Mouse (Mus musculus): ENCODE results near the gene March1. TPM values are rescaled to one million over a fixed set of nuclear protein-coding genes. Genes with fewer than 3 reads are reported as not detected.

The March1 gene
- polyA plus RNA-seq, 1 experiment from 2014 or later: 42.9 TPM

GRCm38 (mm10) chr8:66326396-66326795 is 708.7 kb downstream of the March1 start:
- Histone ChIP-seq H3K36me3 (no peaks in the 10 kb centered on the region), H3K4me1 (no peaks in the 10 kb centered on the region), H3K27me3 (replicated peaks) (no peaks in the 10 kb centered on the region), H3K9me3 (replicated peaks) (no peaks in the 10 kb centered on the region), H3K9ac (replicated peaks) (no peak overlapping the region), H3K4me3 (replicated peaks) (no peak overlapping the region), H3K27ac (replicated peaks) (no peak overlapping the region), H3K4me2 (no peak overlapping the region)
- ATAC-seq (ENCODE audit: low FRiP score): no peak

GRCm38 (mm10) chr8:66332206-66332605 is 714.5 kb downstream of the March1 start:
- no peak overlapping the region for H3K9ac ChIP-seq (replicated peaks)
- no peak overlapping the region for H3K4me2 ChIP-seq
- no peaks in the 10 kb centered on the region for H3K27me3 ChIP-seq (replicated peaks)
- WGBS: 85% methylated on average over 3 of the region's 3 CpGs
- H3K27ac ChIP-seq (replicated peaks): no peak overlapping the region
- no peaks in the 10 kb centered on the region for H3K36me3 ChIP-seq
- no peak for ATAC-seq (ENCODE audit: low FRiP score)
- H3K9me3 ChIP-seq (replicated peaks): no peaks in the 10 kb centered on the region
- H3K4me3 ChIP-seq (replicated peaks): no peak overlapping the region
- H3K4me1 ChIP-seq: no peaks in the 10 kb centered on the region

- Histone ChIP-seq H3K27me3 (replicated peaks) (no peaks in the 10 kb centered on the region), H3K27ac (replicated peaks) (no peak overlapping the region), H3K4me1 (no peaks in the 10 kb centered on the region), H3K4me3 (replicated peaks) (no peak overlapping the region), H3K36me3 (no peaks in the 10 kb centered on the region), H3K9ac (replicated peaks) (no peak overlapping the region), H3K9me3 (replicated peaks) (no peaks in the 10 kb centered on the region), H3K4me2 (no peak overlapping the region)
- WGBS: 81% methylated on average over 3 of the region's 3 CpGs
- ATAC-seq (ENCODE audit: low FRiP score): no peak
Measured at GRCm38 (mm10) chr8:66334265-66334664, 716.6 kb downstream of the March1 start.

- H3K36me3 ChIP-seq: no peaks in the 10 kb centered on the region
- H3K27me3 ChIP-seq (replicated peaks): no peaks in the 10 kb centered on the region
- H3K4me2 ChIP-seq: no peak overlapping the region
- no peaks in the 10 kb centered on the region for H3K4me1 ChIP-seq
- WGBS: 82% methylated on average over 3 of the region's 3 CpGs
- no peak for ATAC-seq (ENCODE audit: low FRiP score)
- no peaks in the 10 kb centered on the region for H3K9me3 ChIP-seq (replicated peaks)
- H3K9ac ChIP-seq (replicated peaks): no peak overlapping the region
- no peak overlapping the region for H3K27ac ChIP-seq (replicated peaks)
- H3K4me3 ChIP-seq (replicated peaks): no peak overlapping the region
Measured at GRCm38 (mm10) chr8:66339551-66339950, 721.9 kb downstream of the March1 start.

GRCm38 (mm10) chr8:66342928-66343327 is 725.2 kb downstream of the March1 start:
- Histone ChIP-seq H3K9me3 (replicated peaks) (no peaks in the 10 kb centered on the region), H3K36me3 (no peaks in the 10 kb centered on the region)
- 90% methylated on average over 1 of the region's 1 CpGs for WGBS

GRCm38 (mm10) chr8:66362882-66363801 is 745.4 kb downstream of the March1 start:
- 42% methylated on average over 5 of the region's 5 CpGs for WGBS
- Histone ChIP-seq H3K4me1 (no peaks in the 10 kb centered on the region), H3K9ac (replicated peaks) (no peak overlapping the region), H3K27ac (replicated peaks) (no peak overlapping the region), H3K27me3 (replicated peaks) (no peaks in the 10 kb centered on the region), H3K4me3 (replicated peaks) (no peak overlapping the region), H3K4me2 (no peak overlapping the region), H3K9me3 (replicated peaks) (no peaks in the 10 kb centered on the region), H3K36me3 (no peaks in the 10 kb centered on the region)
- no peak; the same call in 1 of the 2 replicates for ATAC-seq (ENCODE audit: low FRiP score)

More at GRCm38 (mm10) chr8:66342928-66343327, 725.2 kb downstream of the March1 start:
- Histone ChIP-seq H3K4me1 (no peaks in the 10 kb centered on the region), H3K4me2 (no peak overlapping the region), H3K4me3 (replicated peaks) (no peak overlapping the region), H3K27me3 (replicated peaks) (no peaks in the 10 kb centered on the region), H3K27ac (replicated peaks) (no peak overlapping the region), H3K9ac (replicated peaks) (no peak overlapping the region)
- no peak for ATAC-seq (ENCODE audit: low FRiP score)

GRCm38 (mm10) chr8:66383694-66384373 is 766.1 kb downstream of the March1 start:
- Histone ChIP-seq H3K4me3 (replicated peaks) (no peak overlapping the region), H3K27ac (replicated peaks) (no peak overlapping the region), H3K4me2 (no peak overlapping the region), H3K9ac (replicated peaks) (no peak overlapping the region), H3K9me3 (replicated peaks) (no peaks in the 10 kb centered on the region), H3K4me1 (no peaks in the 10 kb centered on the region), H3K36me3 (no peaks in the 10 kb centered on the region), H3K27me3 (replicated peaks) (no peaks in the 10 kb centered on the region)
- WGBS: 83% methylated on average over 4 of the region's 4 CpGs
- no peak for ATAC-seq (ENCODE audit: low FRiP score)

GRCm38 (mm10) chr8:66386008-66386407 is 768.3 kb downstream of the March1 start:
- Histone ChIP-seq H3K9me3 (replicated peaks) (no peaks in the 10 kb centered on the region), H3K27ac (replicated peaks) (no peak overlapping the region), H3K9ac (replicated peaks) (no peak overlapping the region), H3K4me3 (replicated peaks) (no peak overlapping the region), H3K4me1 (no peaks in the 10 kb centered on the region), H3K27me3 (replicated peaks) (no peaks in the 10 kb centered on the region), H3K36me3 (no peaks in the 10 kb centered on the region), H3K4me2 (no peak overlapping the region)
- no peak for ATAC-seq (ENCODE audit: low FRiP score)

GRCm38 (mm10) chr8:66388693-66389092 is 771.0 kb downstream of the March1 start:
- Histone ChIP-seq H3K4me2 (no peak overlapping the region), H3K27ac (replicated peaks) (no peak overlapping the region), H3K27me3 (replicated peaks) (no peaks in the 10 kb centered on the region), H3K9me3 (replicated peaks) (no peaks in the 10 kb centered on the region), H3K9ac (replicated peaks) (no peak overlapping the region), H3K4me3 (replicated peaks) (no peak overlapping the region), H3K36me3 (no peaks in the 10 kb centered on the region), H3K4me1 (no peaks in the 10 kb centered on the region)
- no peak for ATAC-seq (ENCODE audit: low FRiP score)
- WGBS: 82% methylated on average over 2 of the region's 2 CpGs

- Histone ChIP-seq H3K9ac (replicated peaks) (no peak overlapping the region), H3K27me3 (replicated peaks) (no peaks in the 10 kb centered on the region)
- WGBS: 86% methylated on average over 5 of the region's 5 CpGs
Measured at GRCm38 (mm10) chr8:66391554-66391953, 773.9 kb downstream of the March1 start.

GRCm38 (mm10) chr8:66392900-66393299 is 775.2 kb downstream of the March1 start:
- Histone ChIP-seq H3K4me2 (no peak overlapping the region), H3K4me1 (no peaks in the 10 kb centered on the region), H3K9me3 (replicated peaks) (no peaks in the 10 kb centered on the region), H3K36me3 (no peaks in the 10 kb centered on the region), H3K9ac (replicated peaks) (no peak overlapping the region), H3K4me3 (replicated peaks) (no peak overlapping the region), H3K27ac (replicated peaks) (no peak overlapping the region), H3K27me3 (replicated peaks) (no peaks in the 10 kb centered on the region)
- no peak for ATAC-seq (ENCODE audit: low FRiP score)

More at GRCm38 (mm10) chr8:66391554-66391953, 773.9 kb downstream of the March1 start:
- H3K4me1 ChIP-seq: no peaks in the 10 kb centered on the region
- ATAC-seq (ENCODE audit: low FRiP score): no peak
- H3K36me3 ChIP-seq: no peaks in the 10 kb centered on the region
- H3K4me2 ChIP-seq: no peak overlapping the region
- H3K4me3 ChIP-seq (replicated peaks): no peak overlapping the region
- H3K9me3 ChIP-seq (replicated peaks): no peaks in the 10 kb centered on the region
- H3K27ac ChIP-seq (replicated peaks): no peak overlapping the region

- no peaks in the 10 kb centered on the region for H3K27me3 ChIP-seq (replicated peaks)
- 74% methylated on average over 3 of the region's 3 CpGs for WGBS
- no peak for ATAC-seq (ENCODE audit: low FRiP score)
Measured at GRCm38 (mm10) chr8:66394148-66394547, 776.4 kb downstream of the March1 start.

More at GRCm38 (mm10) chr8:66394148-66394547, 776.4 kb downstream of the March1 start:
- no peak overlapping the region for H3K4me3 ChIP-seq (replicated peaks)
- no peaks in the 10 kb centered on the region for H3K36me3 ChIP-seq
- no peak overlapping the region for H3K9ac ChIP-seq (replicated peaks)
- no peak overlapping the region for H3K4me2 ChIP-seq
- no peak overlapping the region for H3K27ac ChIP-seq (replicated peaks)
- no peaks in the 10 kb centered on the region for H3K4me1 ChIP-seq
- H3K9me3 ChIP-seq (replicated peaks): no peaks in the 10 kb centered on the region

Measured in neural tube, embryonic 15.5 days (tissue).